Mouse (Mus musculus) heart, embryonic 12.5 days (tissue): Measurements from ENCODE around the gene Pemt. TPM values are rescaled to one million over a fixed set of nuclear protein-coding genes. Genes with fewer than 3 reads are reported as not detected.

Experiments
- ATAC-seq: fragments of 200-750 bp; cut with Nextera tagmentation; 2 replicates; pipeline ENCODE4 v1.8.0; 2017; ENCODE audit warnings: moderate TSS enrichment, moderate library complexity; ENCODE audit not compliant: insufficient number of reproducible peaks, low FRiP score
- H3K27ac ChIP-seq: fragments of 300-500 bp; sonication (generic); 2 replicates; pipeline ENCODE4 v1.5.1; 2016; ENCODE audit warnings: mild to moderate bottlenecking, moderate library complexity; ENCODE audit not compliant: poor library complexity, severe bottlenecking
- H3K27me3 ChIP-seq: fragments of 300-500 bp; sonication (generic); replicated peaks from 2 replicates; pipeline ENCODE4 v1.6.1; 2016; ENCODE audit warnings: mild to moderate bottlenecking, moderate library complexity
- H3K36me3 ChIP-seq: fragments of 300-500 bp; sonication (generic); 2 replicates; pipeline ENCODE4 v1.6.1; 2016; ENCODE audit warnings: mild to moderate bottlenecking, moderate library complexity
- H3K4me1 ChIP-seq: fragments of 300-500 bp; sonication (generic); replicated peaks from 2 replicates; pipeline ENCODE4 v1.6.1; 2016; ENCODE audit warnings: mild to moderate bottlenecking
- H3K4me2 ChIP-seq: fragments of 300-500 bp; sonication (generic); 2 replicates; pipeline ENCODE4 v1.6.1; 2016; ENCODE audit warnings: mild to moderate bottlenecking, moderate library complexity
- H3K4me3 ChIP-seq: fragments of 300-500 bp; sonication (generic); 2 replicates; pipeline ENCODE4 v1.5.1; 2016; ENCODE audit warnings: mild to moderate bottlenecking
- H3K9ac ChIP-seq: fragments of 300-500 bp; sonication (generic); 2 replicates; pipeline ENCODE4 v1.6.1; 2016; ENCODE audit warnings: mild to moderate bottlenecking, moderate library complexity
- H3K9me3 ChIP-seq: fragments of 300-500 bp; sonication (generic); replicated peaks from 2 replicates; pipeline ENCODE4 v1.6.1; 2016; ENCODE audit warnings: mild to moderate bottlenecking, moderate library complexity
- WGBS: fragments of 180-500 bp; shearing (Covaris S2); methylation state at CpG from one replicate; pipeline ENCODE4 v1.1.7; 2016; 5-methylcytosine and 5-hydroxymethylcytosine counted together
- polyA plus RNA-seq: library from polyadenylated mRNA; unstranded; fragments of >200 nt; fragmentation: Nextera tagmentation; extraction: Ambion mirVana; gene quantifications from 2 replicates; pipeline ENCODE4 v1.2.1, GENCODE M21; 2016

Gene Pemt
- polyA plus RNA-seq, 1 experiment from 2014 or later = 12.6 TPM

DNA sequence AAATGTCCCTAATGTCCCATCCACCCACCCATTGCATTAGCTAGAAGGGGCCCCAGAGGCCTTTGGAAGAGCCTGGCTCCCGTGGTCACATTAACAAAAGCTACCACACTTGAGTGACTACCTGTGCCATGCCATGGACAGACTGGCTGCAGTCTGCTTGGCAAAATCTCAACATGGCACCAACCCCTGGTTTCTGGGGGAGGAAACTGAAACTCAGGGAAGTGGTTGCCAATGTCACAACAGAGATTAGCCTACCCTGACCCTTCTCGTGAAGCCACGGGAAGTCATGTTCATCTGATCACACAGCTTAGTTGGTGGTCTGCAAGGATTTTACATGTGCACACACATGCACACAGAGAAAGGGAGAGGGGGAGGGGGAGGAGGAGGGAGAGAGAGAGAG is 29.9 kb upstream of the Pemt start:
- no peak overlapping the region for H3K9ac ChIP-seq
- H3K27ac ChIP-seq = no peak overlapping the region
- no peaks in the 10 kb centered on the region for H3K36me3 ChIP-seq
- H3K27me3 ChIP-seq = no peaks in the 10 kb centered on the region
- H3K4me1 ChIP-seq = 0 out of 2 replicates have a peak, but pooled peaks cover 7% of the 10 kb centered on the region
- 85% methylated on average over 3 of the region's 3 CpGs for WGBS
- no peaks in the 10 kb centered on the region for H3K9me3 ChIP-seq
- H3K4me3 ChIP-seq = no peak overlapping the region
- ATAC-seq = no peak
- H3K4me2 ChIP-seq = no peak overlapping the region

DNA sequence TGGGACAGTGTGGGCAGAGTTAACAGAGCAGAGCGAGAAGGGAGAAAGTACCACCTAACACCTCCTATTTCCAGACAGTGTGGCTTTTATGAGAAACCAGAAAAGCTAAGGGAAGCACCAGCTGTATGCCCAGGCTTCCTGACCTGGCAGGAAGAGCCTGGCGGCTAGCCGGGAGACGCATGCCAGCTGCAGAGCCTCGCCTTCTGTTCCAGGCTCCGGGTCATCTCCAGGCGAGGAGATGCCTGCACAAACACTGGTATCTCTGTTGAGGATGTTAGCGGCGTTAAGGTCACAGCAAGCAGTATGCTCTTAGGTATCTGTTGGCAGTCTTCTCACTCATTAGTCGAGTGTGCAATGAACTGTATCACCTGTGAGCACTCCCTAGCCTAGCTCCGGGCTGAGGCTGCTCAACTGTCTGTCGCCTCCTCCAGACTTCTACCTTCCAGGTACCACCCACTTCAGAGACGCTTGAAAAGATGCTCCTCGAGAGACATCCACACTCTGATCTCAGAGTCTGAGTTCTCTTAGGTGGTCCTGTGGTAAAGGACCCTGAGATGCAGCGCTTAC is 27.7 kb upstream of the Pemt start:
- no peaks in the 10 kb centered on the region for H3K36me3 ChIP-seq
- H3K9me3 ChIP-seq = no peaks in the 10 kb centered on the region
- WGBS = 54% methylated on average over 15 of the region's 15 CpGs
- no peaks in the 10 kb centered on the region for H3K27me3 ChIP-seq
- no peak for ATAC-seq
- H3K27ac ChIP-seq = no peak overlapping the region
- no peak overlapping the region for H3K4me3 ChIP-seq
- 0 out of 2 replicates have a peak, but pooled peaks cover 7% of the 10 kb centered on the region for H3K4me1 ChIP-seq
- no peak overlapping the region for H3K4me2 ChIP-seq
- no peak overlapping the region for H3K9ac ChIP-seq

DNA sequence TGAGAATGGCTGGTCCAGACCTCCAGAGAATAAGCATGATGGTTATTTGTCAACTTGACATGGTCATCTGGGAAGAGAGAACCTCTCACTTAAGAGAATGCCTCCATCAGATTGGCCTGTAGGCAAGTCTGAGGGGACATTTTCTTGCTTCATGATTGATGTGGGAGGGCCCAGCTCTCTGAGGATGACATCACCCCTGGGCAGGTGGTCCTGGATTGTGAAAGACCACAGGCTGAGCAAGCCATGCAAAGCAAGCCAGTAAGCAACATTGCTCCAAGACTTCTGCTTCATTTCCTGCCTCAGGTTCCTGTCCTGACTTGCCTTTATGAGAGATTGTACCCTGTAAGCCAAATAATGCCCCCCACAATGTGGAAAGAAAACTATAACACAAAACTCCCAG is 26.8 kb upstream of the Pemt start:
- ATAC-seq = no peak
- Histone ChIP-seq H3K27me3 (no peaks in the 10 kb centered on the region), H3K9ac (no peak overlapping the region), H3K36me3 (no peaks in the 10 kb centered on the region), H3K4me1 (0 out of 2 replicates have a peak, but pooled peaks cover 7% of the 10 kb centered on the region), H3K9me3 (no peaks in the 10 kb centered on the region), H3K27ac (no peak overlapping the region), H3K4me2 (no peak overlapping the region), H3K4me3 (no peak overlapping the region)

DNA sequence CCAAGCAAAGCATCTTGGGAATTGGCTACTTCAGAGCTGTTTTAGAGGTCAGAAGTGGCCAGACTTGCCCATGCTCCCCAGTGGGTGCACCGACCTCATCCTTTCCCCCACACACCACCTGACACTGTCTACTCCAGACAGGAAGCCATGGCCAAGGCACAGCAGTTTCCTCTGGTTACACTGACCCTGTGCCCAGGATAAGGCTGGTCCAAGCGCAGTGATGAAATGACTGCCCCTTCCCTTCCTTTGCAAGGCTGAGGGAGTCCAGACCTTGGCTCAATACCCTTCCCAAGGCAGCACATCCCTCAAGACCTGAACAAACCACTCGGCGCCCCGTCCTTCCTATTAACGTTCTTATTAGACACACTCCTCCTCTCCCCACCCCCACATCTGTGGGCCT is 24.9 kb upstream of the Pemt start:
- H3K4me2 ChIP-seq = no peak overlapping the region
- no peak; the same call in 1 of the 2 replicates for ATAC-seq
- H3K9me3 ChIP-seq = no peaks in the 10 kb centered on the region
- H3K36me3 ChIP-seq = no peaks in the 10 kb centered on the region
- peaks cover 5% of the 10 kb centered on the region; the same call in 1 of the 2 replicates for H3K27me3 ChIP-seq
- no peak overlapping the region for H3K9ac ChIP-seq
- no peak overlapping the region for H3K27ac ChIP-seq
- WGBS = 80% methylated on average over 6 of the region's 6 CpGs
- no peak overlapping the region for H3K4me3 ChIP-seq
- 0 out of 2 replicates have a peak, but pooled peaks cover 7% of the 10 kb centered on the region for H3K4me1 ChIP-seq

DNA sequence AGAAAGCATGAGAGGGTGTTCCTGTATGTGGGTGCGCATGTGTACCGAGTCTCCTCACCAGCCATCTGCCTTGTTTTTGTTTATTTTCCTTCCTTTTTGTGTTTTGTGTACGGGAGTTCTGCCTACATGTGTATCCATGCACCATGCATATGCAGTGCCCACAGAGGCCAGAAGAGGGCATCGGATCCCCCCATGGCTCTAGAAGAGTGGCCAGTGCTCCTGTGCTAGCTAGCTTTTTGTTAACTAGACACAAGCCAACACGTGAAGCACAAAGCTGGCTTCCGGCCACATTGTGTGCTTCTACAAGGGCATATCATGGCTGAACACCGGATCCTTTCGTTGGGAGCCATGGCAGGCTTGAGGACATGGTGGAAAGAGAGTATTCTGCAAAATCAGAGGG is 24.3 kb upstream of the Pemt start:
- 0 out of 2 replicates have a peak, but pooled peaks cover 7% of the 10 kb centered on the region for H3K4me1 ChIP-seq
- no peak overlapping the region for H3K4me3 ChIP-seq
- WGBS = 38% methylated on average over 8 of the region's 8 CpGs
- H3K9me3 ChIP-seq = no peaks in the 10 kb centered on the region
- H3K27ac ChIP-seq = no peak overlapping the region
- no peak overlapping the region for H3K4me2 ChIP-seq
- no peak for ATAC-seq
- H3K9ac ChIP-seq = no peak overlapping the region
- no peaks in the 10 kb centered on the region for H3K36me3 ChIP-seq
- peaks cover 5% of the 10 kb centered on the region; the same call in 1 of the 2 replicates for H3K27me3 ChIP-seq

DNA sequence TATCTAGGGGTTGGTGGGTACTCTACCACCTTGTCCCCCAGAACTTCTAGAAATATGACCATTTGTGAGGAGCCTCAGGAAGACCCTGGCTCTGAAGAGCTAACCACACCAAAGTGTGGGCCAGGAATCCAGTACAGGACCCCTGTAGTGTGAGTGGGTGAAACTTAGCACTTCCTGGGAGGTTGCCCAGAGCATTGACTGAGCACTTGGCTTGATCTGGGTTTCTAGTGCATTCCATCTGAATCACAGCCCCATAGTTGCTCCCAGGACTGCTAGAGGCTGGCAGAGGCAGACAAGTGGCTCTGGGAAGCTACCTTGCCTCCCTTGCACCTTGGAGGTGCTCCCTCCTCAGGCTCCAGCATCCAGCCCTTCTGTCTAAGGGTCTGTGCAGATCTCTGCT is 22.3 kb upstream of the Pemt start:
- no peak overlapping the region for H3K9ac ChIP-seq

DNA sequence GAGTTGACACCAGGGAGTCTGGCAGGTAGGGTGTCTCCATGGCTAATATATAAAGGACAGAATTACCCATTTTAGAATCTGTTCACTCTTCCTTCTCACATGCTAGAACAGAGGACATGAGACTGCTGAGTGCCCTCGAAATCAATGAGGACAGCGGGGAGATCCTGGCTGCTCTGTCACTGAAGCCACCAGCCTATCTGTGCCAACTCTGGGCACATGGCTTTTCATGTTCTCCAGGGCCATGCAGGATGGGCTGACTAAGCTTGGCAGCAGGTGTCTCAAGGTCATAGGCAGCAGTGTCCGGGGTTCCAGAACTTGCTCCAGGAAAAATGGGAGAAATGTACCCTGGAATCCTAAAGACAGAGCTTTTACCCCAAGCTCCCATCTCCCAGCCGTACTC is 21.4 kb upstream of the Pemt start:
- no peak for ATAC-seq
- H3K9ac ChIP-seq = no peak overlapping the region

More for the DNA sequence above, 22.3 kb upstream of the Pemt start:
- no peak overlapping the region for H3K4me2 ChIP-seq
- no peaks in the 10 kb centered on the region; the same call in 1 of the 2 replicates for H3K4me1 ChIP-seq
- H3K36me3 ChIP-seq = no peaks in the 10 kb centered on the region
- no peak for ATAC-seq
- no peak overlapping the region for H3K4me3 ChIP-seq
- H3K27ac ChIP-seq = no peak overlapping the region
- H3K9me3 ChIP-seq = no peaks in the 10 kb centered on the region
- peaks cover 5% of the 10 kb centered on the region; the same call in 1 of the 2 replicates for H3K27me3 ChIP-seq

DNA sequence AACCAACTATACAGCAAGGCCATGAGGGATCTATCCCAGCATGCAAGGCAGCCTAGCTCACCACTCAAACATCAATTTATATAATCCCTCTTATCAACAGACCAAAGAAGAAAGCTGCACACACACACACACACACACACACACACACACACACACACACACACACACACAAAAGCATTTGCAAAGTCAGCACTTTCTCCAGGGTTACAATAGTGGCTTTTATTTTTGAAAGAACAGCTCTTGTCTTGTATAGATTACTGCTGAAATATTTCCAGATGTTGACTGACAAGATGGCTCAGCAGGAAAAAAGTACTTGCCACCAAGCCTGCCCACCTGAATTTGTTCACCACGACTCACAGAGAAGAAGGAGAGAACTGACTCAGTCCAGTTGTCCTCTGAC is 19.0 kb upstream of the Pemt start:
- Histone ChIP-seq H3K4me3 (no peak overlapping the region), H3K9me3 (no peaks in the 10 kb centered on the region), H3K36me3 (no peaks in the 10 kb centered on the region), H3K27me3 (peaks cover 5% of the 10 kb centered on the region; the same call in 1 of the 2 replicates), H3K27ac (no peak overlapping the region), H3K4me2 (no peak overlapping the region), H3K9ac (no peak overlapping the region), H3K4me1 (no peaks in the 10 kb centered on the region; the same call in 1 of the 2 replicates)
- WGBS = 62% methylated on average over 1 of the region's 1 CpGs
- no peak for ATAC-seq

More for the DNA sequence above, 21.4 kb upstream of the Pemt start:
- Histone ChIP-seq H3K36me3 (no peaks in the 10 kb centered on the region), H3K4me3 (no peak overlapping the region), H3K9me3 (no peaks in the 10 kb centered on the region), H3K4me2 (no peak overlapping the region), H3K4me1 (no peaks in the 10 kb centered on the region; the same call in 1 of the 2 replicates), H3K27ac (no peak overlapping the region), H3K27me3 (peaks cover 5% of the 10 kb centered on the region; the same call in 1 of the 2 replicates)
- 85% methylated on average over 4 of the region's 4 CpGs for WGBS

DNA sequence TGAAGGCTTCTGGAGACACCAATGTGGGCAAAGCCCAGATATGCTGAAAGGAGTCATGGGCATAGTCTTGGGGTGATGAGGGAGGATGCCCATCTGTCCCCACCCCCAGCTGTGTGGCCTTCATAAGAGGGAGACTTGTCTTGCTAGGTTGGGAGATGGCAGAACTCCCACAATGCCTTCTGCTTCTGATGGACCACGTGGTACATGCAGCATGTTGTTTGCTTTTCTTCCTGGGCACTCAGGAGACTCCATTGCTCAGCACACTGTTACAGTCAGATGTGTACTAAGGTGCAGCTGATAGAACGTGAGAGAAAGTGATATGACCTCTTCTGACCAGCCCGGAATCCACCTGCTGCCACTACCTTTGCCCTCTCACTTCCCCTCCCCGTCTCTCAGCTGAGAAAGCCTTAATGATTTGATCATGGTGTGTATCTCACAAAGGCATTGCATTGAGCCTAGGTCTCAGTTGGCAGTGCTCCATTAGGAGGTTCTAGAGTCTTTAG is 15.3 kb upstream of the Pemt start:
- H3K4me3 ChIP-seq = no peak overlapping the region
- peaks cover 9% of the 10 kb centered on the region for H3K4me1 ChIP-seq
- H3K9me3 ChIP-seq = no peaks in the 10 kb centered on the region
- H3K9ac ChIP-seq = no peak overlapping the region
- WGBS = 79% methylated on average over 4 of the region's 4 CpGs
- no peaks in the 10 kb centered on the region for H3K36me3 ChIP-seq
- H3K27me3 ChIP-seq = no peaks in the 10 kb centered on the region
- H3K4me2 ChIP-seq = no peak overlapping the region
- no peak overlapping the region for H3K27ac ChIP-seq
- ATAC-seq = no peak

DNA sequence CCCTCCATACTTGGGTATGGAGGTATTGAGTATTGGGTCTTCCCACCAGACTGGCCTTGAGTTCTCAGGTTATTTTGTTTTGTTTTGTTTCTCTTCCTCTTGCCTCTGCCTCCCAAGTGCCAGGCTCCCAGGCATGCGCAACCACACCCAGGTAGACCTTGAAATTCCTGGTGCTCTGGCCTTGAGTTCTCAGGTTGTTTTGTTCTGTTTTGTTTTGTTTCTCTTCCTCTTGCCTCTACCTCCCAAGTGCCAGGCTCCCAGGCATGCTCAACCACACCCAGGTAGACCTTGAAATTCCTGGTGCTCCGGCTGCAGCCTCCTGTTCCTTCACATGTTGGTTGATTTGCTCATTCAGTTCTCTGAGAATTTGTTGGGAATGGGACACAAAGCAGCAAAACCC is 13.7 kb upstream of the Pemt start:
- no peak for ATAC-seq
- no peak overlapping the region for H3K27ac ChIP-seq
- H3K9me3 ChIP-seq = no peaks in the 10 kb centered on the region
- 88% methylated on average over 2 of the region's 2 CpGs for WGBS
- no peak overlapping the region for H3K4me2 ChIP-seq
- H3K4me3 ChIP-seq = no peak overlapping the region
- H3K9ac ChIP-seq = no peak overlapping the region
- H3K27me3 ChIP-seq = no peaks in the 10 kb centered on the region
- H3K36me3 ChIP-seq = no peaks in the 10 kb centered on the region
- peaks cover 9% of the 10 kb centered on the region for H3K4me1 ChIP-seq

DNA sequence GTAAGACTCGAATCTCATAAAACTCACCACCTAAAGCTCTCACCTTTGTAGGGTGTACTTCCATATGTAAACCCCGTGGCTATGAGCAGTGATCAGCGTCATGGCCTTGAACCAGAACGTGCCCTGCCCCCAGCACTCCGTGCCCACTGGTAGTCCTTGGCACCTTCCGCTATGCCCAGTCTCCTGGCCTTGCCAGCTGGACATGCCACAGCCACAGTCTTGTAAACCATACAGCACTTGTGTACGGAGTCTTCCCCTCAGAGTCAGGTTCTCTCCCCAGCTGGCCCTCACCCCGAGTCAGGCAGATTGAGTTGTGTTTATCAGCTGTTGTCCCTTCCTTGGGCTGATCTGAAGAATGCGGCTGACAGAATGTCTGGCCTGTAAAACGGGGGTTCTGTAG is 12.2 kb upstream of the Pemt start:
- no peak for ATAC-seq
- WGBS = 66% methylated on average over 10 of the region's 10 CpGs
- H3K27ac ChIP-seq = no peak overlapping the region
- H3K4me2 ChIP-seq = no peak overlapping the region
- H3K4me3 ChIP-seq = no peak overlapping the region
- H3K9me3 ChIP-seq = no peaks in the 10 kb centered on the region
- H3K27me3 ChIP-seq = no peaks in the 10 kb centered on the region
- H3K36me3 ChIP-seq = no peaks in the 10 kb centered on the region
- H3K4me1 ChIP-seq = peaks cover 9% of the 10 kb centered on the region
- no peak overlapping the region for H3K9ac ChIP-seq

DNA sequence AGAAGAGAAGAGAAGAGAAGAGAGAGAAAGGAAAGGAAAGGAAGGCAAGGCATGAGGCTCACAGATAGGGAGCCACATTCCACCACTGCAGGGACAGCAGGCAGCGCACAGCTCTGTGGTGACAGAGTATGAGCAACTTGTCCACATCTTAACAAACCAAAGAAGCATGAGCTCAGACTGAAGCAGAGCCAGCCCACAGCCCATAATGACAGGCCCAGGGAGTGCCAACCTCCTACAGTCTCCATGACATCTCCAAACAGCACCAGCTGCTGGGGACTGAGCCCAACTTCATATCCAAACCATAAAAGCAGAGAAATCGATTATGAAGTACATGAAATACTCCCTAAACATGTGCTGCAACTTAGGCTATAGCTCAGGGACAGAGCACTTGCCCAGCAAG is 11.7 kb upstream of the Pemt start:
- 52% methylated on average over 2 of the region's 2 CpGs for WGBS
- H3K4me2 ChIP-seq = no peak overlapping the region
- H3K4me3 ChIP-seq = no peak overlapping the region
- no peak overlapping the region for H3K27ac ChIP-seq
- no peaks in the 10 kb centered on the region for H3K27me3 ChIP-seq
- peaks cover 9% of the 10 kb centered on the region for H3K4me1 ChIP-seq
- H3K9ac ChIP-seq = no peak overlapping the region
- ATAC-seq = no peak
- no peaks in the 10 kb centered on the region for H3K9me3 ChIP-seq
- no peaks in the 10 kb centered on the region for H3K36me3 ChIP-seq
